ENCODE assay signal across 23 mouse cellular contexts in the genomic region with DNA sequence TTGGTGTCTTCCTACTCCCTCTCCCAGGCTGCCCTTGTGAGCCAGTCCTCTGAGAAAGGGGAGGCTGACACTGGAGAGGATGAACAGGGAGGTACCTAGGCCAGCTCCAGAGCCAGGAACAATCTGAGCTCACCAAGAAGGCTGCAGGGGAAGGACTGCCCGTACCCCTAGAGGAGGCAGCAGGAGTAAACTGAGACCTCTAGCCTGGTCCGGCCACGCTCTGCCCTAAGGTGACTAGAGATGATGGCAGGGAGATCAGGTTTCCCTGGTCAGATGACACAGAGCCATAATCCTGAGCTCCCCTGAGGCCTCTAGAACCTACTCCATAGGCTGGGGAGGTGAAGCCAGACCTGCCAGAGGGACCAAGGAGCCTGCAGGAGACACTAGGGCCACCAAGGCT. TPM values are rescaled to one million over a fixed set of nuclear protein-coding genes. Genes with fewer than 3 reads are reported as not detected.
"Had no signal": no experiment of that assay in that cellular context is flagged by ENCODE, and none has a peak within 500 bp of the region (broad histone marks: within the 10 kb centered on the region; RNA-seq: fewer than 3 reads in every experiment).

No protein-coding gene starts in this region.

- ATAC-seq: liver, embryonic 12.5 days had no signal

- H3K27me3 ChIP-seq: limb, embryonic 15.5 days; liver, embryonic 12.5 days; neural tube, embryonic 15.5 days; stomach, embryonic 15.5 days had no signal

- H3K9me3 ChIP-seq: limb, embryonic 15.5 days; liver, embryonic 12.5 days; midbrain, embryonic 10.5 days; neural tube, embryonic 15.5 days; stomach, embryonic 15.5 days had no signal

- DNase-seq: kidney, postnatal 4 days; left cerebral cortex, postnatal 4 days; lung, embryonic 14.5 days; lung, postnatal 10 days; lung, postnatal 4 days; midbrain, embryonic 14.5 days; spleen, adult 18-20 months; thymus, adult 2 months; thymus, postnatal 25 days had no signal

- H3K9ac ChIP-seq: limb, embryonic 15.5 days; liver, embryonic 12.5 days; lung, embryonic 14.5 days; neural tube, embryonic 15.5 days; stomach, embryonic 15.5 days had no signal

- H3K27ac ChIP-seq: layer of hippocampus, adult 2 months; limb, embryonic 15.5 days; liver, embryonic 12.5 days; midbrain, embryonic 10.5 days; neural tube, embryonic 15.5 days; stomach, embryonic 15.5 days had no signal

- H3K4me2 ChIP-seq: limb, embryonic 15.5 days; liver, embryonic 12.5 days; lung, embryonic 14.5 days; neural tube, embryonic 15.5 days; stomach, embryonic 15.5 days had no signal

- H3K4me3 ChIP-seq: layer of hippocampus, adult 2 months; limb, embryonic 15.5 days; liver, embryonic 12.5 days; midbrain, embryonic 10.5 days; myocyte; neural tube, embryonic 15.5 days; stomach, embryonic 15.5 days had no signal

RNA-seq across cellular contexts. Expression of a gene that starts 32.0 kb away (rescaled TPM):
- total RNA-seq: layer of hippocampus, adult 2 months; layer of hippocampus, postnatal 10 days; left cerebral cortex, adult 18-20 months; left cerebral cortex, postnatal 10 days; left cerebral cortex, postnatal 4 days; megakaryocyte, adult 5-6 weeks had no signal
- polyA plus RNA-seq: kidney, embryonic 14.5 days; limb, embryonic 15.5 days; liver, embryonic 12.5 days; liver, embryonic 16.5 days; lung, embryonic 14.5 days; myocyte; neural tube, embryonic 11.5 days; stomach, embryonic 15.5 days had no signal
